Mouse (Mus musculus): ENCODE results near the gene Zdhhc25. TPM values are rescaled to one million over a fixed set of nuclear protein-coding genes. Genes with fewer than 3 reads are reported as not detected.

The Zdhhc25 gene
- not detected in 2 replicates for polyA plus RNA-seq (2012; rRNA removed)

GRCm38 (mm10) chr15:88600002-88600401, at the start of gene Zdhhc25:
Gene Zdhhc25 (plus strand): TSS chr15:88600302.

Other genes starting within 250 kb of the Zdhhc25 start
- gene Brd1, start 133.9 kb downstream of the Zdhhc25 start, polyA plus RNA-seq (2012; rRNA removed), result 5.3 and 6.3 TPM in 2 replicates
- 6.1 and 8.7 TPM in 2 replicates for gene Zbed4, start 151.4 kb downstream of the Zdhhc25 start, polyA plus RNA-seq (2012; rRNA removed)
- gene Alg12, start 219.0 kb downstream of the Zdhhc25 start, polyA plus RNA-seq (2012; rRNA removed), result 4.7 and 5.3 TPM in 2 replicates
- gene Creld2, start 219.3 kb downstream of the Zdhhc25 start, polyA plus RNA-seq (2012; rRNA removed), result 25.7 and 27.2 TPM in 2 replicates

Measured in liver, embryonic 14 days (tissue).